Mouse (Mus musculus): ENCODE measurements around the gene Kel. TPM values are rescaled to one million over a fixed set of nuclear protein-coding genes. Genes with fewer than 3 reads are reported as not detected.

Gene Kel
- total RNA-seq (2021): not detected

DNA sequence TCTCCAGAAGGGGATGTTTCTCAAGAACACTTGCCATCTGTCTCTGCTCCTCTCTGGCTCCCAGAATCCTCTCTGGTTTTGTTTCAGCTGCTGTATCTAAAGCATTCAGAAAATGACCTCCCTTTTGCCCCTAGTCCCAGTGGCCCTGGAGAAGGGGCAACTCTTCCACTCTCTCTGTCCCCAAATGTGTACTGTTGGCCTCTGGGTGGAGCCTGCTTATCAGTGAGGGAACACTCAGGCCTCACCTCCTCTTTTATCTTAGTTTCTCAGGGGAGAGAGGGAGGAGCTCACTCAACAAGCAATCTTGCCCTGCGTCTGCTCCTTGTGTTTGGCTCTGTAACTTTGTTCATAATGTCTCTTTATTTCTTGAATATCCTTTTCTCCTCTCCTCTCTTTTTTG is at the start of gene Kel:
Gene Kel, minus strand, starts transcription at position 217 of the 400 bp plus-strand sequence.
- intact Hi-C loops (cut with DNase I): no loop called here

DNA sequence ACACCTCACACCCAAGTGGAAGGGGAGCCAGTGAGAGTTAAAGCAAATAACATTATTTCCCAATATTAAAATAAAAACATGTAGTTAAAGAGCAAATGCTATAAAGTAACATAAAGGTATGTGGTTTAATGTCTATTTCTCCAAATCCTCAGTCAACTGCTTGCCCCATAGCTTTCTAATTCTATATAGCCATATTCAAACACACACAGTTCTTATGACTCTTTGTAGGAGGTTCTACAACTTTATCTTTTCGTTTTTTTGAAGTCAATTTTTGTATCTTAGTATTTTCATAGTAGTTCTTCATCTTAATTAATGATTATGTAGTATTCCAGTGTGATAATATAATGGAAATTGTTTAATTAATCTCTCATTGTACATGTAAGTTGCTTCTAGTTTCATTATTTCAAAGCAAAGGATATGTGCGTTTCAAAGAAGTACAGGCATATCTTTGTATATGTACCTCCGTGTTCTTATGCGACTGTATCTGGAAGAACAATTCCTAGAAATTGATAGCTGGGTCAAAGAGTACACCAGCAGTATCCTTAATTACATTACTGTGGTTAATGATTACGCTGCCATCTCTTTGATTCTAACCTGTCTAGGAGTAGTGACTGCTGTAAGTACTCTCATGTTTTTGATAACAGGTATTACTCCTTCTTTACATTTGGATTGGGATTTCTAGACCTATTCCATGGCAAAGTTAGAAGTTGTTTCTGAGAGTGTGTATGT is 40.7 kb upstream of the Kel start:
- no peak for DNase-seq

More for the DNA sequence above, at the start of gene Kel:
- DNase-seq: no peak

DNA sequence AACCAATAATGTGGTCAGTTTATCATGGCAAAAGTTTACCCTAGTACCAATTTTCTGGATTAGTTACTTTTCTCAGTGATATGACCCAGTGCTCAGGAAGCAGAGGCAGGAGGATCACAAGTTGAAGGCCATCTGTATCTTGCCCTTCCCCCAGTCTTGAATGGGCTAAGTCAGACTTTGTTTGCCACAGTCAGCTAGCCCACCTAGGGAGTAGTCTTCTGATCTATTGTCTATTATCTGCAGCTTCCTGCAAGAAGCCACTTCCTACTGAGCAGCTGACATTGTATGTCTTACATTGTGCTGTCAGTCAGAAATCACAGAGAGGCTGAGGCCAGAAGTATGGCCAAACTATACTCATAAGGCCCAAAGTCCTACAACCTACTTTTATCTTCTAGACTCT is 37.0 kb upstream of the Kel start:
- intact Hi-C loops (cut with DNase I): no loop called here
- DNase-seq: no peak

More for the DNA sequence above, 40.7 kb upstream of the Kel start:
- intact Hi-C loops (cut with DNase I): no loop called here

DNA sequence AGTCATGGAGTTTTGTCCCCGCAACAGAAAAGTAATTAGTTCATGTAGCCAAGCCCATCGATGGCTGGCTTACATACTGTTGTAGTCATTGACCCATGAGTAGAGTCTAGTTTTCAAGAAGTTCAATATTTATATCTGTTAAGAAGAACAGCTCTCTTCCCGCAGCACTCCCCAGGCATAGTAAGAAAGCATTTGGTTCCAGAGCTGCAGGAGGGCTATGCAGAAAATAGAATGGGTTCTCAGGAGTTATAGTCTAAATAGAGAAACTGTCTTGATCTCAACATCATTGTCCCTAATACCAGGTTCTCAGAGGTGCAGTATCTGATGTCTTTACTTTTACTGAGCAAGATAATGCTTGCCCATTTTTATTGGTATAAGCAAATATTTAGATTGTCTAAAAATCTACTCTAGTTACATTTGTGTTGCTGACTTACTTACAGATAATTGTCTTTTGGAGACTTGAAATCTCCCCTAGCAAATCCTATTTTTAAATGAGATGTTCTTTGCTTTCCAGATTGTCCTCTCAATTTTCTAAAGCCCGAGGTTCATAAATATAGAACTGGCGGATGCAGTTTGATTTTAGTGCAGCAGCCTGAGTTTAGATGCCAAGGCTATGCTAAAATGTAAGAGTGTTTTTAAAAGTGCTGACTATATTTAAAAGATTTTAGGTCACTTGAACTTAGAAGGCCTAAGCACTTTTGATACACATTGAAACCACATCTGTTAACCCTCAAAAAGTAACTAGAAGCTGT is 30.8 kb upstream of the Kel start:
- no peak for DNase-seq
- intact Hi-C loops (cut with DNase I): no loop called here

DNA sequence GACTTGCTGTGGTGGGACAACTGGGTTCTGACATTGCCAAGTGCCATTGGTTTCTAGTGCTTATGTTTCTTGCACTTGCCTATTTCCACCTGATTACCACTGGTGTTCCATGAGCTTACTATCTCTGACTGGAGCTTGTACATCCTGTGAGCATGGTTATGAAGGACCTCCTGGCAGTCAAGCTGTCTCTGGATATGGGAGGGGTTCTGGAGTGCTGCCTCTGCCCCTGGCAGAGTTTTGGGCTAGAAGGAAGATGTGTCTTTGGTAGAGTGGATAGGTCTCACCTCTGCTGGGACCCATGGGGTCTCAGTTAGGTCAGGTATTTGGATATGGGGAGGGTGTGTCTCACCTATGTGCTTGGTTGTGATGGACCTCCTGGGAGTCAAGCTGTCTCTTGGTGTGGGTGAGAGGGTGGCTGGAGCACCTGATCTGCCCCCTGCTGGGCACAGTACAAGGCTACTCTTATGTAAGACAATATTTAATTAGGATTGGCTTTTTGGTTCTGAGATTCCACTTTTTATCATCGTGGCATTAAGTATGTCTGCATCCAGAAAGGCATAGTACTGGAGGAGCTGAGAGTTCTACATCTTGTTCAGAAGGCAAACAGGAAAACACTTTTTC is 24.0 kb upstream of the Kel start:
- no peak for DNase-seq
- intact Hi-C loops (cut with DNase I): no loop called here

DNA sequence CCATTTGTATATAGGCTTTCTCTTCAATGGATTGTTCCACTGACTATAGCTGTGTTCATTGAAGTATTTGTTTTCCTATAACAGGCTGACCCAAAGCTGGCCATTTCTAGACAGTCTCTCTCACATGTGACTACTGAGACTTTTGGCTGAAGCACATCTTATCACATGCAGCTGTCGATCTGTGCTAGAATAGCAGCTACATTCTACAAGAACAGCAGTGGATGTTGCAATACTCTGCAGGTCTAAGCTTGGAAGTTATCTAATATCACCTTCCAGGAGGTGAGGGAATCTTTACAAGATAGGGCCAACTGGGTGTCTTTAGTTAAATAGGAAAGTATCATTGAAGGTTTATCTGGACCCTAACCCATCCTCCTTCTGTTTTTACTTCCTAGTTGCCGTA is 17.3 kb upstream of the Kel start:
- intact Hi-C loops (cut with DNase I): no loop called here
- no peak for DNase-seq

DNA sequence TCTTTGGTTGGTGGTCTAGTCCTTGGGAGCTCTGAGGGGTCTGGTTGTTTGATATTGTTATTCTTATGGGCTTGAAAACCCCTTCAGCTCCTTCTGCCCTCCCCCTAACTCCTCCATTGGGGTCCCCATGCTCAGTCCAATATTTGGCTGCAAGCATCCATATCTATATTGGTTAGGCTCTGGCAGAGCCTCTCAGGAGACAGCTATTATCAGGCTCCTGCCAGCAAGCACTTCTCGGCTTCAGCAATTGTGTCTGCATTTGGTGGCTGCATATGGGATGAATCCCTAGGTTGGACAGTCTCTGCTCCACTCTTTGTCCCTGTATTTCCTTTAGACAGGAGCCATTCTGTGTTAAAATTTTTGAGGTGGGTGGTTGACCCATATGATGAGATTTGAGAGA is 6.1 kb upstream of the Kel start:
- DNase-seq: no peak
- intact Hi-C loops (cut with DNase I): no loop called here

DNA sequence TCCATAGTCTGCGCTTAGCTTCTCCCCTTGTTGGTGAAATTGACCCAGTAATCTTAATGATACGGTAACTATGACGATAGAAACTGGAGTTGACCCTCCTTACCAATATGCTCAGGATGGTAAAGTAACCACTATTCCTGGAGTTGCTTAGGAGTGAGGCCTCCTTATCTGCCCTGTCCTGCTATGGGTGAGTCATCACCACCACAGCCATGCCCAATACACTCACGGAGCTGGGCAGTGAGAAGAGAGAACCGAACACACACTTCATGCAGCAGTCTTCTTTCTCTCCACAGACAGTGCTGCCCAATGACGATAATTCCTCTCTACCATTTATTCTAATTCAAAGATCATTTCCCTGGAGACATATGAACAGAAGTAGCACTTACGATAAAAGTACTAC is 2.1 kb upstream of the Kel start:
- DNase-seq: no peak
- intact Hi-C loops (cut with DNase I): no loop called here

DNA sequence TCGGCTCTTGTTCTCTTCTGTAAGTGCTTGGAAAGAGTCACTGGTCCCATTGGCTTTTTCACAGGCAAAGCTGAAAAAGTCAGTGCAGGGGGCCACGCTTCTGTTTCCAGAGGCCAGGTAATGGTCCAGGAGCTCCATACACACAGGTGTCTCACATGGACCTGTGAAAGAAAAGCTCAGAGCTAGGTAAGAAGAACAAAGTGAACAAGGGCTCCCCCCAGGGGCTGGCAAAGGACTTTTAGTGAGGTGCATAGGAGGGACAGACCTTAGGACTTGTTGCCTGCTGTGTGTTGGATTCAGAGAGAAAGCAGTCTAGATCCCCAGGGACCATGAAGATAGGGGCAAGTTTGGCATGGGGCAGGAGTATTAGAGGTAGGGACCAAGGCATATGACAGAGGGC is 1.2 kb downstream of the Kel start:
- DNase-seq: no peak
- intact Hi-C loops (cut with DNase I): no loop called here

DNA sequence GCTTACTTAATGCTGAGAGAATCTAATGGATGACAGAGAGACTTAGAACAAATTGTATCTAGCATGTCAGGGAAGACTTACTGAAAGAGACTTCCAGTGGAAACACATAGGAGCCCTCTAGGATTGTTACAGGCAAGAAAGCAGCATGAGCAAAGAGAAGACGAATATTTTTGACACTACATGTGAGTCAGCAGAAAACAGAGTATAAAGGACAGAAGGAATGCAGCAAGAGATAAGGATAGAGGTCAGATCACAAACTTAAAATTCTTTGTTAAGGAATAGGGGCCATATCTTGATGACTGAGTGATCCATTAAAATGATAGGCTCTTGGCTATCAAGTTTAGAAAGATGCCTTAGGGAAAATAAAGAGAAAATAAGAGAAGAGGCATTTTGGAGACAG is 2.9 kb downstream of the Kel start:
- DNase-seq: no peak
- intact Hi-C loops (cut with DNase I): no loop called here

DNA sequence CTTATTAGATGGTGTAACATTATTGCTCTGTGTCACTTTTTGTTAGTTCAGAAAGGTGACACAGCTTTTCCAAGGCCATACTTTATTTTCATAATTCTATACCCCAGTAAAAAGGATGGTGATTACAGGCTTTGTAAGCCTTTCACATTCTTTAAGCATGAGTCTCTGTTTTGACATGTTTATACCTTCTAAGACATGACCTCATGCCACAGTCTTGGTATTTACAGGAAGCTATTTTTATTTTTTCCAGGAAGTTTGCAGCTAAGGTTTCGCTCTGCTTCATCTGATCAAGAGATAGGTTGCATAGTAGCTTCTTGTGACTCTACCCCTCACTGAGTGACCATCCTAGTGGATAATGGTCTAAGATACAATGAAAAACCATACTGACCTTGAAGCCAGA is 9.7 kb downstream of the Kel start:
- intact Hi-C loops (cut with DNase I): no loop called here
- DNase-seq: no peak

DNA sequence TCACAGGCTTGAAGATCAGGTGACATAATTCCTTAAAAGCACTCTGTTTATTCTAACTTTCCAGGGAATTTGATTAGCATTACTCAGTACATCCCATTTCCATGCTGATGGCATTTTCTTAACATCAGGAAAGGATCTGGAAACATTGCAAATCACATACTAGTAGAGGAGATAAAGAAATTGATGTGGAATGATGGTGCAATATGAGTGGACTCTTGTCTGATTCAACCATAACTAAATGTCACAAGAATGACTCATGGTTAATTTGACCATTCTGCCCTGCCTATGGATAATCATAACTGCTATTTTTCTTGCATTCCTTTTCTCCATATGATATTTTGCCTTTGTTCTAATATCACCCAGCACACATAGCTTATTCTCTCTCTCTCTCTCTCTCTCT is 11.9 kb downstream of the Kel start:
- intact Hi-C loops (cut with DNase I): no loop called here
- no peak for DNase-seq

DNA sequence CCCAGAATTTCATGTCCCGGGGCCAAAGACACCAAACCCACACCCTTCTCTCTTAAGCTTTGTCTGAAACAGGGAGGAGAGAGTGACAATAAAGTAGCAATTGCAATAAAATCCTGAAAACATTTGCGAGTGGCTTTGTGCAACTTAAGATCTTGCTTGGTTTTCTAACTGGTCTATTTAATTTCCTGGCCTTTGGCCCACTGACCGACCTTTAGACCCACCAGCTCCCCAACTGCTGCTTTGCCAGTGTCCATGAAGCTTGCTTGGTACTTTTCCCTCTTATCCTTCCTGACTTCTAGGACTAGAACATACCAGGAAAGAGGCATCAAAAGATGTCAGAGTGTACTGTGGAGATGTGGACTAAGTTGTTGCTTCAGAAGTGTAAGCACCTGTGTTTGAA is 18.5 kb downstream of the Kel start:
- no peak for DNase-seq
- intact Hi-C loops (cut with DNase I): no loop called here

DNA sequence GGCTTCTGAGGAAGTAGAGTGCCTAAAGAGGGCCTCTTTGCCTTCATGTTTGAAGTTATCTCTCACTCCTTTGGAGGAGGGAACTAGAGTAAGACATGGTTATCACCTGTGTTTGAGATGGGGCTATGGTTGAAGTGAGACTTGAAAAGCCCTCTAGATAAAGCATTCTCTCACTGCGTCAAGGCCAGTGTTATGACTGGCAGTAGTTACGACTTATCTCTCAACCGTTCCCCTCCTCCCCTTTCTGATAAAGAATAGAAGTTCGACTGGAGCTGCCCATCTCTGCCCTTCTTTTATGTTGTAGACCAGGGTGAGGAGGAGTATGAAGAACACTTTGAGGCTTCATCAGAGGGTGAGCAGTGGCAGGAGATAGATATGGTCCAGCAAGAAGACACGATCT is 19.2 kb downstream of the Kel start:
- no peak for DNase-seq
- intact Hi-C loops (cut with DNase I): no loop called here

DNA sequence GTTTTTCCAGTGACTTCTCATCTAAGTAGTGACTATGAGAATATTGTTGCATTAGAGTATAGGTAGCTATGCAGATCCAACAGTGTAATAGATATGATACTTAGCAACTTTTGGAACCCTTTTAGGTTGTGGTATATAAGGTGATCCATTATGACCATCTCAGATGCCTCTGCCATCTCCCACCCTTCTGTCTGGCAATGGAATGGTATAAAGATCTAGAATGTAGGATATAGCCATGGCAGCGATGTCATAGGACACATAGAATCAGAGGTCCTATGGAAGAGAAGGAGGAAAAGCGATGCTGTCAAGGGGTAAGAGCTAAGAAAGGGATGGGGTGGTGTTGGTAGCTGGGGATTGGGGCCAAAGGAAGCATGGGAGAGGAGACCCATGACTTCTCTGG is 20.0 kb downstream of the Kel start, which contains the start of gene Llcfc1:
Gene Llcfc1, plus strand, starts transcription at position 301 of the 400 bp plus-strand sequence.
- intact Hi-C loops (cut with DNase I): no loop called here
- DNase-seq: no peak

DNA sequence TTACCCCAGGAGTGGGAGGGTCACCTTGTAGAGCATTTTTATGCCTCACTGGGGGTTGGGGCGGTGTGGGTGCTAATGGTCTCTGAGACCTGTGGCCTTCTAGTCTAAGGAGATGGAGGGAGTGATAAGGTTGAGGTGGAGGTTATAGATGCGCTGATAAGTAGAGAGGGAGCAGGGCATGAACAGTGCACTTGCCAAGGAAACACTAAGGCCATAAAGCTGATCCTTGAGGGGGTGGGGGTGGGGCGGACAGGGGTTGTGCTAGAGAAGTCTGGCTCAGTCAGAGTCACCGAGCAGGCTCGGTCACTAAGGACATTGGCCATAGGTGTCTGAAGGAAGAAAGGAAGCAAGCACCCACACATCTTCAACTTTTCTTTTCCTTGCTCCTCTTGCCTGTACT is 22.5 kb downstream of the Kel start:
- DNase-seq: no peak
- intact Hi-C loops (cut with DNase I): no loop called here

DNA sequence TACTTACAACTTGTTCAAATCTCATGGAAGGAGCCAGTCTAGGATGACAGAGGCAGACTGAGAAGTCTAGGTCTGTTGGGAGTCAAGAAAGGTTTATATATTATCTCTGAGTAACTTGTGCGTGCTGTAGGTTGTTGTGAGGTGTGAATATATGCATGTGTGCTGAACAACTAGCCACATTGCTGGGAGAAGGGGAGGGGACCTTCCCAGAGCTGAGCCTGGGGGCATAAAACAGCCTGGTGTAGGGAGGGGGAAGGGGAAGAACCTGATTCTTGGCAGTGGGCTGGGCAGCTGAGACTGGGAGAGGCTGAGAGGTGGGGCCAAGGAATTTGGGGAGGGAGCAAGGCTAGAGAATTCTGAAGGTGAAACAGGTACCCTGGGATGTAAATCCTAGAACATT is 23.5 kb downstream of the Kel start, which contains the start of gene Trpv5:
Gene Trpv5, minus strand, starts transcription at position 101 of the 400 bp plus-strand sequence.
- intact Hi-C loops (cut with DNase I): no loop called here

DNA sequence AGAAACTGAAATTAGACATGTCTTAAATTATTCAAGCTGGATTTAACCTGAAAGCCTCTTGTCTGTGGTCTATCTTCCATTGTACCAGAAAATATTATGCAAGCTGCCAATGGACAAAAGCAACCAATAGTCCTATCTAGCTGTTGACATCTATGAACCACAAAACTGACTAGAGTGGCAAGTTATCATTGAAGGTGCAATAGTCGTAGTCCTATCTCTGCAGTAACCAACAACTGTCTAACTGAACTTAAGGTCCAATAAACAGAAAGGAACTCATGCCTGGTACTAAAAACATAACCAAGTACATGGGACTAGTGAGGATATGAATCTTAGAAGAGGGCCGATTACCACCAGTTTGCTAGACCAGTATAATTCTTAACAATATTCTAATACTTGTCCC is 27.6 kb downstream of the Kel start:
- intact Hi-C loops (cut with DNase I): no loop called here
- no peak for DNase-seq

More for the DNA sequence above, 23.5 kb downstream of the Kel start, which contains the start of gene Trpv5:
- no peak for DNase-seq

DNA sequence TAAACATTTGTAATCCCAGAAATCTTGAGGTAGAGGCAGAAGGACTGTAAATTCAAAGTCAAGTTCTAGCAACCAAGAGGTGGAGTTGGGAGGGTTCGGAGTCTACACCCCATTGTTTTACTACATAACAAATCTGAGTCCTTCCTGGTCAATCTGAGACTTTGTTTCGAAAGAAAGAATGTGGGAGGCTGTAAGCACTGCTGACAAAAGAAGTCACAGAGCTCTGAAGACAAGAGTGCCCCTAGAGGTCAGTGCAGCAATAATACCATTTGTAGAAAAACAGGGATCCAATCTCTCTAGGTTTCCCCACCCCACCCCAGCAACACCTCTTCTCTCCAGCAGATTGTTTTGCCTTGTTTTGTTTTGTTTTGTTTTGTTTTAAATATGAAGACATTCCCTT is 41.8 kb downstream of the Kel start:
- intact Hi-C loops (cut with DNase I): no loop called here
- no peak for DNase-seq

DNA sequence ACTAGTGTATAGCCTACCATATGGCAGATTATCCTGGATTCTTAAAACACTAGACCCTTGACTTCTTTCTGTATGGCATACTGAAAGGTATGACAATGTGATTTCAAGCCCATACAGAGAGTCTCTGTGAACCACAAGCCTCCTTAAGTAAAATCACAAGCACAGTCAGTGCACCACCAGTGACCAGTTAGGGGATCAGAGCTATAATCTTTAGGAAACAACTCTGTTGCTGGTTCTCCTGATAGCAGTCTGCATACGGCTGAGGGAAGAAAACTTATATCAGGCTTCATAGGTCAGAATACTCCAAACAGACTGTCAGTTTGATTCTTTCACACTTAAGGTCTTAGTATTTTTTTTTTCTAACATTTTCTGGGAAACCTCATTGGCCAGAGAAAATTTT is 45.7 kb downstream of the Kel start:
- DNase-seq: no peak
- intact Hi-C loops (cut with DNase I): no loop called here

DNA sequence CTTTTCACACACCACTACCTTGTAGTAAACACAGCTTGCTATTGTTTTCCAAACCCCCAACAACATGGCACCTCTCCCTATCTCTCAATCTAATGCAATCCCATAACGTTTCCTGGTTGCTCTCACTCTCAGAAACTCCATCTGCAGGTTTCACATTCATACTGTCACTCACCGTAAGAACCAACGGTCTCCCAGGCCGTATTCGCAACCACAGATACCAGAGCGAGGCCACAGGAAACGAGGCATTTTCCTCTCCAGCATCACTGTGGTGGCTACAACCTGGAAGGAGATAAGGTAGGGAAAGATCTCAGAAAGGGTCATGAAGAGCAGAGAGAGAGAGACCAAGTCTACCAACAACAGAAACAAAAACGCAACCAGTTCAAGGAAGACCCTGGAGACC is 49.5 kb downstream of the Kel start:
- intact Hi-C loops (cut with DNase I): no loop called here
- no peak for DNase-seq

DNA sequence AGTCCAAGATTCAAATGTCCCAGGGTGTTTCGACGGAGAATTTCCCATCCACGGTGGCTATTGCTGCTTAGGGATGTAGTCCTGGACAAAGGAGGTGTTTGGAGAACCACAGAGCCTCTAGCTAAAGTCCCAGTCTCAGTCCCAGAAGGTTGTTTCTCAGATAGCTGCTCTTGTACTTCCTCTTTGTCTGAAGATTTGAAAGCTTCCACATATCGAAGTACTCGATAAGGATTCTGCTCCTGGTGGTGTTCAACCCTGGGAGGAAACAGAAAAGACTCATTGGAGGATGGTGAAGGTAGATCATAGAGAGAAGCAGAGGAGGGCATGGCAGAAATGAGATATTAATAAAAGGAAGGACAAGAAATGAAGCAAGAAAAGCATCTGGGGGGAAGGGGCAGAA is 51.0 kb downstream of the Kel start:
- DNase-seq: no peak
- intact Hi-C loops (cut with DNase I): no loop called here
